20 mouse cellular contexts compared by ENCODE assay signal in genomic region chr9:40331411-40332286, GRCm38 (mm10).
DNase-seq lines count a peak whose midpoint lies in the region; ATAC-seq and TF ChIP-seq lines count a peak whose summit lies in the region.
"Had no signal": no experiment of that assay in that cellular context is flagged by ENCODE, and none has a peak within 500 bp of the region (broad histone marks: within the 10 kb centered on the region; RNA-seq: fewer than 3 reads in every experiment).

No protein-coding gene starts in this region.

- DNase-seq in cerebellum, postnatal 4 days (ENCODE audit: low spot score in 2 of 2) = no peak
- DNase-seq in gastrocnemius, adult 2 months = no peak
- no peak for DNase-seq in gastrocnemius, postnatal 25 days
- DNase-seq in testis, postnatal 10 days (ENCODE audit: low spot score) = peak; percentile 57
- no peak for DNase-seq in testis, postnatal 14 days (ENCODE audit: low spot score)
- DNase-seq in stomach, postnatal 0 days (ENCODE audit: low spot score) = peak; percentile 23
- DNase-seq in lung, postnatal 10 days = no peak
- DNase-seq: heart, postnatal 14 days; kidney, adult 2 months; kidney, postnatal 36 days; thymus, adult 18-20 months had no signal

- H3K27ac ChIP-seq in gastrocnemius, adult 2 months = 0 out of 2 replicates have a peak overlapping the region, but pooled peaks have one; percentile 24
- H3K27ac ChIP-seq in stomach, postnatal 0 days (replicated peaks) = no peak overlapping the region
- H3K27ac ChIP-seq: embryonic facial prominence, embryonic 13.5 days; hindbrain, embryonic 15.5 days; limb, embryonic 15.5 days; macrophage; neural tube, embryonic 13.5 days had no signal

- H3K4me2 ChIP-seq in stomach, postnatal 0 days (replicated peaks; ENCODE audit: low read depth) = no peak overlapping the region
- H3K4me2 ChIP-seq: embryonic facial prominence, embryonic 13.5 days; heart, embryonic 11.5 days; hindbrain, embryonic 15.5 days; limb, embryonic 15.5 days; midbrain, embryonic 11.5 days; neural tube, embryonic 13.5 days had no signal

- ATAC-seq in cerebellum, adult (ENCODE audit: insufficient number of reproducible peaks, low FRiP score, low TSS enrichment) = peak; percentile 1; the same call in 1 of the 2 replicates
- no peak for ATAC-seq in stomach, postnatal 0 days (ENCODE audit: low FRiP score, low TSS enrichment)

- TF ChIP-seq EP300 in stomach, postnatal 0 days (optimal IDR thresholded peaks at IDR 0.05) = no peak

- H3K9ac ChIP-seq in stomach, postnatal 0 days (ENCODE audit: low read length) = no peak overlapping the region
- H3K9ac ChIP-seq: embryonic facial prominence, embryonic 13.5 days; hindbrain, embryonic 15.5 days; limb, embryonic 15.5 days; liver, postnatal 0 days; neural tube, embryonic 13.5 days had no signal

- no peaks in the 10 kb centered on the region for H3K27me3 ChIP-seq in stomach, postnatal 0 days (ENCODE audit: control insufficient read depth, insufficient read depth, low read length)
- H3K27me3 ChIP-seq: embryonic facial prominence, embryonic 13.5 days; hindbrain, embryonic 15.5 days; limb, embryonic 15.5 days; neural tube, embryonic 13.5 days had no signal

- H3K4me3 ChIP-seq in gastrocnemius, adult 2 months = no peak overlapping the region
- no peak overlapping the region for H3K4me3 ChIP-seq in stomach, postnatal 0 days (ENCODE audit: low read depth, low read length)
- H3K4me3 ChIP-seq: embryonic facial prominence, embryonic 13.5 days; hindbrain, embryonic 15.5 days; limb, embryonic 15.5 days; neural tube, embryonic 13.5 days had no signal

- intact Hi-C loops in gastrocnemius, adult 2 months (cut with DNase I) = loop anchor here (5.0 kb wide), 1 partner anchor 61 kb away; no protein-coding TSS in a partner anchor

- H3K4me1 ChIP-seq in stomach, postnatal 0 days (replicated peaks; ENCODE audit: control insufficient read depth, insufficient read depth) = no peaks in the 10 kb centered on the region
- H3K4me1 ChIP-seq: embryonic facial prominence, embryonic 13.5 days had no signal

- H3K9me3 ChIP-seq in stomach, postnatal 0 days (ENCODE audit: control insufficient read depth, low read length) = no peaks in the 10 kb centered on the region
- H3K9me3 ChIP-seq: embryonic facial prominence, embryonic 13.5 days; hindbrain, embryonic 15.5 days; limb, embryonic 15.5 days; neural tube, embryonic 13.5 days had no signal

- TF ChIP-seq CTCF in gastrocnemius, adult 2 months (IDR thresholded peaks at IDR 0.05) = no peak
- no peak for TF ChIP-seq CTCF in stomach, postnatal 0 days (IDR thresholded peaks at IDR 0.05; ENCODE audit: low read depth)

- H3K36me3 ChIP-seq in stomach, postnatal 0 days (ENCODE audit: control insufficient read depth, insufficient read depth, low read length) = no peaks in the 10 kb centered on the region
- H3K36me3 ChIP-seq: embryonic facial prominence, embryonic 13.5 days; limb, embryonic 15.5 days had no signal

- WGBS in stomach, postnatal 0 days = 72% methylated on average over 15 of the region's 15 CpGs

Comparison
In these comparisons a context has a peak if more than half of its experiments do, and no peak if none do; other contexts are left out.
1. DNase-seq: peak in testis, postnatal 10 days (single experiment) and stomach, postnatal 0 days (single experiment); none in cerebellum, postnatal 4 days (0 of 2), gastrocnemius, adult 2 months (single experiment), gastrocnemius, postnatal 25 days (single experiment), testis, postnatal 14 days (single experiment) and lung, postnatal 10 days (single experiment).